Mouse (Mus musculus): ENCODE data around the gene Hacl1.

DNA sequence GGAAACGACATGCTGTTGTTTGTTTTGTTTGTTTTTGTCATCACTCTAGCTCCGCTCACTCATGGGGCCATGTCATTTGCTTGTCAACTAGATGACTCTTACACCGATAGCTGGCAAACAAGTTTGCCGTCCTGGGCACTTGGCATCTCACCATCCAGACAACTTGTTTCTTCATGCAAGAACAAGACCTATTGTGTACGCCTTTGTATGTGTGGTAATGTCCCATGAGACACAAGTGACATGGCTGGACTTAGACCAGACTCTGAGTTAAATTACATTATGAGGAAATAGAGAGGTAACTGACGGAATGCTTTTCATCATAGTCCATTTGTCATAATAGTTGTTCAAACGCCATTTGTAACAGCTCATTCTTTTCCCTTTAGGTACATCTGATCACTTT, 4.8 kb upstream of the Hacl1 start:
- TF ChIP-seq CTCF (conservative IDR thresholded peaks at IDR 0.05; ENCODE audit: insufficient read depth, insufficient read length, low read depth, low read length) = no peak
- TF ChIP-seq POLR2A (IDR thresholded peaks at IDR 0.05; ENCODE audit: low read depth, low read length) = no peak

Measured in kidney, adult 2 months (tissue).